Mouse (Mus musculus): ENCODE results near the gene Def6.
"Not testable (repeated sequence)": the region's sequence is repeated elsewhere in the genome, so short reads cannot be mapped to it uniquely, and the experiment has no call there.

The Def6 gene

DNA sequence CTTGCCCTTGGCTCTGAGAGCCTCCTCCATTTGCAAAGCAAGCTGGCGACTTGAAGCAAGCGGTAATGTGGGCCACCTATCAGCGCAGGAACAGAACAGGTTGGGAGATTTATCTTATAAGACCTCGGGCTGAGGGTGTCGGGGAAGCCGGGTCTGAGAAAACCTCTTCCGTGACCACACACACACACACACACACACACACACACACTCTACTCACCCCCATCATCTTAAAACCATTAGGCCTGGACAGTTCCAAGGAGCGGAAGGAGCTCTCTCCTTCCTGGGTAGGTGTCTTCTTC is 685 bp downstream of the Def6 start:
- DNase-seq (ENCODE audit: low read depth, low spot score) = no peak

DNA sequence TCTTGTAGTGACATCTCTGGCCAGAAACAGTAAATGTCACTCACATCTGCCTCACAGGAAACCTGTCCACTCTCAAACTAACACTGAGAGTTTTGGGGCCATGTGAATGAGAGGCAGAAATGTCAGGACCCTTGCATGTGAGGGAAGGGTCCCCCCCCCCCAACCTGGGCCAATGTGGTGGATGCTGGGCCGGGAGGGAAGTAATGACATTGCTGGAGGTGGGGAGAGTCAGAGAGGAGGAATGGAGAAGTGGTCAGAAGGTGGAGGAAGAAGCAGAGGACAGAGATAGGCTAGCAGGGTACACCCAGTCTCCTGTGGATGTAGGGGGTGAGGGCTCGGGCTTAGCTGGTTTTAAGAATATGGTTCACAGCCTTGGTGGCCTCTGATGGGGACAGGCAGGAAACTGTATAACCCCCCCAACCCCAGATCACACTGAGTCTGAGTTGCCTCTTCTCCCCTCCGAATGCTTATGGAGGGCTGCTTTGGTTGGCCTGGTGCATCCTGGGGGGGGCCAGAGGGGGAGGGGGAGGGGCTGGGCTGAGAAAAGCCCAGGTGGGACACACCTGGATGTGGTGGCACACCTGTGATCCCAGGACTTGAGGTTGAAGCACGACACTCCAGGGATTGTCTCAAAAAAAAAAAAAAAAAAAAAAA is 2.0 kb downstream of the Def6 start:
- DNase-seq (ENCODE audit: low read depth, low spot score) = no peak

DNA sequence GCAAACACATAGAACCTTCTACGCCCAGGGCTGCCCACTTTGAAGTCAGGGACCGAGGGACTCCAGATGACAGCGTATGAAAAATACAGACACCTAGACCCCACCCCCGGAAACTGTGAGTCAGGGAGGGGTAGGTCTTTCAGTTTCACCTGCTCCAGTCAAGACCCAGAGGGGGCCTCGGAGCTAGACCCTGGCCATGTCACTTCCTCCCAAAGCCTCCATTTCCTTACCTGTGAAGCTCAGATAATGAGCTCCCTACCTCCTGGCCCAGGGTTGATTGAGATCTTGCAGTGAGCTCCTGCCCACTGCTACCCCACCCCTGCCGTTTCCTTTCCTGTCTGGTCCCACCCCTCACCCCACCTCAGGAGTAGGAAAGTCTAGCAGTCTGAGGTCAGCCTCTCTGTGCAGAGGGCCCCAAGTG is 4.4 kb downstream of the Def6 start:
- DNase-seq (ENCODE audit: low read depth, low spot score) = no peak

DNA sequence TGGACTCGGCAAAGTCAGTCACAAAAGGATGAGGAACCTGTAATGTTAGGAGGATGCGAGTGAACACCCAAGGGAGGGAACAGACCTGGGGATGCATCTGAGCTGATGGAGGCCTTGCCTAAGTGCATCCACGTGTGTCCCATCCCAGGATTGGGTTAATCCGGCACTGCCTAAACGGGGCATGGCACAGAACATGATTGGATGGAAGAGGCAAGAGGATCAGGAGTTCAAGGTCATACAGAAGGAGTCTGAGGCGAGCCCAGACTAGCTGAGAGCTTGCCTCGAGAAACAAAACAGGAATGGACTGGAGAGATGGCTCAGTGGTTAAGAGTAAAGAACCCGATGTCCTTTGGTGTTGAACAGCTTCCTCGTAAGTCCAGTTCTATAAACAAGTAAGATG is 4.8 kb downstream of the Def6 start:
- no peak for DNase-seq (ENCODE audit: low read depth, low spot score)

DNA sequence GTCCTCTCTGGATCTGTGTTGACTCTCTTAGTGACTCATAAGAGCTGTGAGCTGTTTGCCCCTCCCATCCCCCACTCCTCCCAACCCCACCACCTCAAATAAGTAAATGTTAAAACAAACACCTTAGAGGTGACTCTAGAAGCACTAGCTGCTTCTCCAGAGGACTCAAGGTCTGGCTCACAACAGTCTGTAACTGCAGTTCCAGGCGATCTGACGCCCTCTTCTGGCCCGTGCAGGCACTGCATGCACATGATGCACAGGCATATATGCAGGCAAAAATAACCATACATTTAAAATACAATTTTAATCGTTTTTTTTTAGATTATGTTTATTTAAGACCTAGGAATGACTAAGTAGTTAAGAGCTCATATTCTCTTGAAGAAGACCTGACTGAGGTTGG is 5.7 kb downstream of the Def6 start:
- no peak for DNase-seq (ENCODE audit: low read depth, low spot score)

DNA sequence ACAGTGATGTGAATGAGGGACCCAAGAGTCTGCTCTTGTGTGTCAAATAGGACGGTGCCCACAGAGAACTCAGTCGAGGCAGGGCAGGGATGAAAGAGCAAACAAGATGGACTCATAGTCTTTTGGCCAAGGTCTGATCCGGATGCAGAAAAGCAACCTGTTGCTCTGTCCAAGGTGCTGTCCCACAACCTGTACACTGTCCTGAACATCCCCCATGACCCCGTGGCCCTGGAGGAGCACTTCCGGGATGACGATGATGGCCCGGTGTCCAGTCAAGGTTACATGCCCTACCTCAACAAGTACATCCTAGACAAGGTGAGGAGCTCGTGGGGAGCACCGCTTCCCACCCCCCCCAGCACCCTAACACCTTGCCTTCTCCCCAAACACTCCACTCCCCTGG is 9.2 kb downstream of the Def6 start:
- DNase-seq (ENCODE audit: low read depth, low spot score) = no peak

DNA sequence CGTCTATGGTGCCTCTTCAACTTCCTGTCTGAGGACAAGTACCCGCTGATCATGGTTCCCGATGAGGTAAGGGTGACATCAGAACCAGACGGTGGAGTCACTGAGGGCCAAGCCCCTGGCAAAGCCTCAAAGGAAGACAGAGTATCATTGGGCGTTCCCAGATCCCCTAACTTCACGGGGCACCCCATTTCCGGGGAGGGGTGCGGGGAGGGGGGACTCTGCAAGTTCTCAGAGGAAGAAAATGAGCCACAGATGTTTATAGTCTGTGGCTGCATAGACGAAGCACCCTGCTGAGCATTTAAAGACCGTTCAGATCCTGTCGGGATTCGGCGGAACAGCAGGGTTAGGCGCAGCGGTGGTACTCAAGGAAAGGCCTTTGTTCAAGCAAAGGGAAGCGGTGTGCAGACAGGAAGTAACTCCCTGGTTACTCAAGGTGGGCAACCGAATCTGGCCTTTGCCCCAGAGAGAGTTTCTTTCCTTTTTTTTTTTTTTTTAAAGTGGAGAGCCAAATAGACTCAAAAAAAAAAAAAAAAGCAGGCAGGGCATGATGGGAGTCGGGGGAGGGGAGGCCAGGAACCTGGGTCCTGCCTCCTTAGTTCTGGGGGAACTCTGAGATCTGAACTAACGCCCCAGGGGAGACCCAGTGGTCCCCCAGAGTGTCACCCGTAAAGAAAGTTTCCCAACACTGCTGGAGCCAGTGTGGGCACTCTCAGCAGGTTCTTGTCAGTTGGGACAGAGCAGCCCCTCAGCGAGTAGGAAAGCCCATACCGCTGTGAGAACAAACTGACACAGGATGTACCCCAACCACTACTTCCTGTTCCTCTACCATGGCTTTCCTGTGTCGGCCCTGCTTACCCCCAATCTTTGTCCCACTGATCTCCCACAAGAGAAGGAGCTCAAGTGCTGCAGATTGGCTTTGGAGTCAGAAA is 10.4 kb downstream of the Def6 start:
- DNase-seq (ENCODE audit: low read depth, low spot score) = no peak

DNA sequence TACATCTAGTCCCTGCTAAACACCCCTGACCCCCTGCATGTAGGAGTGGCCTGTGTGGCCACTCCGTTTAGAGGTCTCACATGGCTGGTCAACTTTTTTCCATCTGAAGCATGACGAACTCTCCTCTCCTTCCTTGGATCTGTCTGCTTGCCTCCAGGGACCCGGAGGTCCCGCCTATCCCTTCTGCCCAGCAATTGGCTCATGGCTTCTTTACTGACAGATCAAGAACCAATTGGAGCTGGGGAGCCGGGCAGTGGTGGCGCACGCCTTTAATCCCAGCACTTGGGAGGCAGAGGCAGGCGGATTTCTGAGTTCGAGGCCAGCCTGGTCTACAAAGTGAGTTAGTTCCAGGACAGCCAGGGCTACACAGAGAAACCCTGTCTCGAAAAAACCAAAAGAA is 14.9 kb downstream of the Def6 start:
- not testable (repeated sequence) for DNase-seq (ENCODE audit: low read depth, low spot score)

DNA sequence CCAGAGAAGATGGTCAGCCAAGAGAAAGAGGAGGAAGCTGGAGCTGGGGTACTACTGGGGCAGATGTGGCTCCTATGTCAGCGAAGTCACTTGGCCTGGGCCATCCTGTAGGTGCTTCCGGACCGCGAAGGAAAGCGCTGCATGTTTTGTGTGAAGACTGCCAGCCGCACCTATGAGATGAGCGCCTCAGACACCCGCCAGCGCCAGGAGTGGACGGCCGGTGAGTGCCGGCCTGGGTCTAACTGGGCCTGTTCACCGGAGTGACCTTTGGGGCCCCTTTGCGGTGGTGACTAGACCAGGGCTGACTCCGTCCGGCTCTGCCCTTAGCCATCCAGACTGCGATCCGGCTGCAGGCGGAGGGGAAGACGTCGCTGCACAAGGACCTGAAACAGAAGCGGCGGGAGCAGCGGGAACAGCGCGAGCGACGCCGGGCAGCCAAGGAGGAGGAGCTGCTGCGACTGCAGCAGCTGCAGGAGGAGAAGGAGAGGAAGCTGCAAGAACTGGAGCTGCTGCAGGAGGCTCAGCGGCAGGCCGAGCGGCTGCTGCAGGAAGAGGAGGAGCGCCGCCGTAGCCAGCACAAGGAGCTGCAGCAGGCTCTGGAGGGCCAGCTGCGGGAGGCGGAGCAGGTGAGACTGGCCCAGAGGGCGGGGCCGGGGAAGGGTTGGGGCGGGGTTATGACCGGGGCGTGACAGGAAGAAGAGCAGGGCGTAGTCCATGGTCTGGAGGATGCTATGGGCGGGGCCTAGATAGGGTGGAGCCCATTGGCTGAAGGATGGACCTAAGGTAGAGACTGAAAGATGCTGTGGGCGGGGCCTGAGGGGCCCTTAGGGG is 16.2 kb downstream of the Def6 start:
- DNase-seq (ENCODE audit: low read depth, low spot score) = peak; percentile 86

DNA sequence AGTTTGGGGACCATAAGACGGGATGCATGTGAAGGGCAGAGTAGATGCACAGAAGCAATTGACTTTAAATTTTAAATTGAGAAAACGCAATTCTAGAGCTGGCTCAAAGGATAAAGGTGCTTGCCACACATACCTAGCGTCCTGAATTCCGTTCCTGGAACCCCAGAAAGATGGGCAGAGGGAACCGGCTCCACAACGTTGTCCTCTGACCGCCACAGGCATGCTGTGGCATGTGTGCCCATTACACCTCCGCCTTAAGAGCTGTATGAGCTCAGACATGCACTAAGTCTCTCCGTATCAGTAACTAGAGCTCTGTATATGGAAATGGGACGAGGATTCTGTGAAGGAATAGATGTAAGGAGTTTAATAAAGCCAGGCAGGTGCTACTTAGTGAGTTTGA is 17.0 kb downstream of the Def6 start:
- no peak for DNase-seq (ENCODE audit: low read depth, low spot score)

DNA sequence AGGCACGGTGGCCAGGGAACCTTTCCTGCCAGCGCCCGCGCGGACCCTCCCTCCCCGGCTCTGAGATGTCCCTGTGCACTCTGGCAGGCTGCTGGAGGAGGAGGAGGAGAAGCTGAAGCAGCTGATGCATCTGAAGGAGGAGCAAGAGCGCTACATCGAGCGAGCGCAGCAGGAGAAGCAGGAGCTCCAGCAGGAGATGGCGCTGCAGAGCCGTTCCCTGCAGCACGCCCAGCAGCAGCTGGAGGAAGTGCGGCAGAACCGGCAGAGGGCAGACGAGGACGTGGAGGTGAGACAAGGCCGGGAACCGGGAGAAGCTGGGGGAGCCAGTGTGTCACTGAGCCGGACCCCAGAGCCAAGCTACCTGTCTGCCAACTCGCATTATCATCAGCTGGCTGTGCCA is 18.4 kb downstream of the Def6 start:
- DNase-seq (ENCODE audit: low read depth, low spot score) = peak; percentile 90

DNA sequence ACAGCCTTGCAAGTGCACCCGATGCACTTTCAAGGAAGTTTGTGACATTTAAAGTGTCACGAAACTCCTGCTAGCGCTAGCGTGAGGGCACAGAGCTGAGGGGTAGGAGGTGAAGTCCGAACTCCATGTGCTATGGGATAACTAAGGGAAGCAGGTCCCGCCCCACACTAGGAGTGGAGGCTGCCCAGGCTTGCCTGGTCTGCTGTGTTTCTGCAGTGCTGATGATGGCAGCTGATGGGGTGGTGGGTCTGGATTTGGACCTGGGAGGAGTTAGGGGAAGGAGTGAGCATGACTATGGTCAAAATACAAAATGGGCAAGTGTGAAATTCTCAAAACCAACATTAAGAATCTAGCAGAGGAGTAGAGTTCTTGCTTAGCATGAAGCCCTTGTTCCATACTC is 22.9 kb downstream of the Def6 start:
- no peak for DNase-seq (ENCODE audit: low read depth, low spot score)

DNA sequence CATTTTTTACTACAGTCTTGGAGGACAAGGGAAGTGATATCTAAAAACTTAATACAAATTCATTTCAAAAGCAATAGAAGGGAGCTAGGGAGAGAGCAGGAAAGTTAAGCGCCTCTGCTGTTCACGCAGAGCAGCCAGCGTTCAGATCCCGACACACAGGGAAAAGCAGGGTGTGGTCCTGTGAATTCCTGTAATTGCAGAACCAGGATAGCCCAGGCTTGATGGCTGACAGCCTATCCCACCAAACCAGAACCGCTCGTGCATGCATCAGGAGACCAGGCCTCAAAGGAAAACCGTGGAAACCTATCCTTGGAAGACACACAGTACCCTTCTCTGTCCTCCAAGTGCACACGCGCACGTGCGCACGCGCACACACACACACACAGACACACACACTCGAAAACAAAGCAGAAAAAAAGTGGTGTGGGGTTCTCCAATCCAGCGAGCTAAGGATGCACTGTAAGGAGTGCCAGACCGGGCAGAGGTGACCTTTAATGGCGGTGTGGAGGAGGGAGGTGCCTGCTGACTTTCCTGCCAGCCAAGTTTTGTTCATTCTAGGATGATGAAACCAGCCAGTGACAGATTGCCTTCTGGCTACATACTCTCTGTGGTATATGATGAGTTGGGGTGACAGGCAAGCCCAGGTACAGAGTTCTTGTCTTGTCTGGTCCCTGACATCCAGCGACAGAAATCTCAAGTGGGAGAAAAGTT is 23.6 kb downstream of the Def6 start:
- DNase-seq (ENCODE audit: low read depth, low spot score) = no peak

DNA sequence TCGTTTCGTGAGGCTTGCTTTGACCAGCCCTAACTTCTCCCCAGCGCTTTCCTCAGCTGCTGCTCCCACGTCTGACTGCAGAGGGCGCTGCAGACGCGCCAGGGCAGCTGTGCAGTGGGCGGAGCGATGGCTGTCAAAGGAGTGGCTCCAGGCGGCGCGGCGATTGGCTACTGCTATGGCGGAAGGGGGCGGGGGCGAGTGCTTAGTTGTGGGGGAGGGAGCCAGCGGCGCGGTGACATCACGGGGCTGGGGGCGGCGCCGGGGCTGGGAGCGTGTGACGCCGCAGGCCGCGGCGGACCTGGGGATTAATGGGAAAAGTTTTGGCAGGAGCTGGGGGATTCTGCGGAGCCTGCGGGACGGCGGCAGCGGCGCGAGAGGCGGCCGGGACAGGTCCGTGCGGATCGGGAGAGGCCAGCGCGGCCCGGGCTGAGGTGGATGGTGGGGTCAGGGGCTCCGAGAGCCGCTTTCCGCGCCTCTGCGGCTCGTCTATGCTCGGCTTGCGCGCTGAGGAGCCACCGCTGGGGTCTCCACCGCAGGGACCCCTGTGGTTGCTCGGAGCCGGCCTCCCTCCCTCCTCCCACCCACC is 25.0 kb downstream of the Def6 start, which contains the start of gene Ppard:
Ppard (plus strand) TSS at position 226 of the 586 bp plus-strand sequence.
- DNase-seq (ENCODE audit: low read depth, low spot score) = peak; percentile 90

DNA sequence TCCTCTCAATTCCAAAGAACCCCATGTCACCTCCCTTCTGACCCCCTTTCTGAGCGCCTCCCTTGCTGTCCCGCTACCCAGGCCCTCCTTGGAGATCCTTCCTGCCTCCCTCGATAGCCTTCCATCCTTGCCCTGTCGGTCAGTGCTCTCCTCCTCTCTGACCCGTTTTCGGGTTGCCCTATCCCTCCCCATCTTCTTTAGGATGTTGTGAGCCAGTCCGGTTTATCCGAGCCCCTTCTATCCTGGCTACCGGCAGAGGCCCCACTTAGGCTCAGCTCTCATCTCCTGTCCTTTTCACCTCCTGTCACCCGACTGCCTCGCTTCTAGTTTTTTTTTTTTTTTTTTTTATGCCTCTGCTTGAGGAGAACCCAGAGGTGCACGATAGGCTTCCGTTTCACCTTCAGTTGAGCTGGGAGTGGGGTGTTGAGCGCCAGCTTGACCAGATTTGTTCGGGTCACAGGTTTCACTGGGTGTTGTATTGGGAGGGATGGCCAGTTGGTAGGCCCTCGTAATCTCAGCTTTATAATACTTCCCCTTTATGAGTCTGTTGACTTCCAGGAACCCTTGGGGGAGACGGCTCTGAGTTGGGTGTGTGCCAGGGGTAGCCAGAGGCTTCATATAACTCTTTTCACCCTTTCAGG is 25.6 kb downstream of the Def6 start:
- no peak for DNase-seq (ENCODE audit: low read depth, low spot score)

DNA sequence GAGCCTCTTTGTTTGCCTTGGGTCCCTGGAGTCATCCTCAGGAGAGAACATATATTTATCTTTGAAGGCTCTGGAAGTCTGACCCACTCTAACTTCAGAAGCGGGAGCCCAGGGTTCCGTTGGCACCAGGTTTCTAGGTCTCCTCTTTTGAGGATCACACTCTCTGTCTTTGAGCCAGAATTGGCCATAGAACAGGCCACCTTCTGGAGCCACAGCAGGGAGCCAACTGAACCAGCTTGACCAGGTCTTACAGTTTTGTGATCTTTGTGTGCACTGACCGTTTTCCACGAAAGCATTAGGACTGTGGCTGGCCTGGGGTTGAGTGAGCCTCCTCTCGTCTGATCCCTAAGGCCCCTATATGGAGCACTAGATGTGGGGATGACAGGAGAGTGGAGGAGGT is 27.1 kb downstream of the Def6 start:
- no peak for DNase-seq (ENCODE audit: low read depth, low spot score)

DNA sequence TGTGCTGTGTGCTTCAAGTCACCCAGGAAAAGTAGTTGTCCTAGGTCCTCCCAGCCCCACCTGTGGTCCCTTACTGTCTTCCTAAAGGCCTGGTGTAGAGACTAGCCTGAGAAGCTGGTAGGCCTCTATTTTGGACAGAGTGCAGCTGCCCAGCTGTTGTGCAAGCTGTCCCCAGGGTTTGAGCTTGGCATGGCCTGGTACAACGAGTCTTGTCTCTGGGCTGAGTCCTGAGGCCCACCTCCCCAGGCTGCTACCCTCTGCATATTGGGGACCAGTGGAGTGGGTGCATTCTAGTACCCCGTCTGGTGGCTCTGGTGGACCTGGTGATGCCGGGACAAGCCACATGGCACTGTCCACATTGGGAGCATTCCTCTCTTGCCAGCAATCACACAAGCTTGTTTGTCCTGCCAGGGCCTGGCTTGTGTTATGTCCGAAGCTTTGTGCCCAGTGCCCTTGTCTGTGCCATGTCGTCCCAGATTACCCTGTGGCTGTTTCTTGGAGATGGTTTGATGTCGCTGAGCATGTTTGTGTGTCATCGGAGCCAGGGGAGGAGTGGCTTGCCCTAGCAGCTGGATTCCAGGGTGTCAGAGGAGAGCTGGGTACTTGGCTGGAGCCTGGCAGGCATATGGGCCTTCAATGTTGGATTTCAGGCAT is 28.5 kb downstream of the Def6 start:
- no peak for DNase-seq (ENCODE audit: low read depth, low spot score)

DNA sequence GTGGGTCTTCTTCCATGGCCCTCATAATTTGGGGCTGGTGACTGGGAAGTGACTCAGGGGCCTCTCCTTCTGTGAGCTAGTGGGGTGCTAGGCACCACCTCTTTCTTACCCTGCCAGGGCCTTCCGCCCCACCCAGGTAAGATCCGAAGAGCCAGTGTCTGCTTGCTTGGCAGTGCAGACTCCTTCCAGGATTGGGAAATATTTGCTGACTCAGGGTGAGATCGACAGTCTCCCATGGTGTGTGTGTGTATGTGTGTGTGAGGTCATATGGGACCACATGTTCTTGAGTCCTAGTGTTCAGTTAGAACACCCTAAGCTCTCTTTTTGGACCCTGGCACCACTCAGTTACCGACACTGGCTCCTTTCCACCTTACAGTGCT is 29.0 kb downstream of the Def6 start:
- no peak for DNase-seq (ENCODE audit: low read depth, low spot score)

DNA sequence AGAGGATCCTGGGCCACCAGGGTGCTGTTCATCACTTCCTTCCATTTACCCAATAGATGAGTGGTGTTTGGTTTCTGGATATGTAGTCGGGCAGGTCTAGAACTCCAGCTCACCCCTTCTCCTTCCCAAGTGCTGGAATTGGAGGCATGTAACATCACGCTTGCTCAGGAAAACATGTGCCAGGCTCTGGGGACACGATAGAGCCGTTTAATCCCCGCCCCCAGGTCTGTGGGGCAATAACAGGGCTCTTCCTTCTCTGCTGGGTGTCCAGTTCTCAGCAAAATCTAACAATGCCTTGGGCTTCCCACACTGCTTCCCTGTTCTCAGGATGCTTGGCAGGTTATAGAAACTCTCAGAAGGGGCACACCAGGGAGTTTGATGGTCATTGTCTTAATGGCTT is 29.8 kb downstream of the Def6 start:
- no peak for DNase-seq (ENCODE audit: low read depth, low spot score)

DNA sequence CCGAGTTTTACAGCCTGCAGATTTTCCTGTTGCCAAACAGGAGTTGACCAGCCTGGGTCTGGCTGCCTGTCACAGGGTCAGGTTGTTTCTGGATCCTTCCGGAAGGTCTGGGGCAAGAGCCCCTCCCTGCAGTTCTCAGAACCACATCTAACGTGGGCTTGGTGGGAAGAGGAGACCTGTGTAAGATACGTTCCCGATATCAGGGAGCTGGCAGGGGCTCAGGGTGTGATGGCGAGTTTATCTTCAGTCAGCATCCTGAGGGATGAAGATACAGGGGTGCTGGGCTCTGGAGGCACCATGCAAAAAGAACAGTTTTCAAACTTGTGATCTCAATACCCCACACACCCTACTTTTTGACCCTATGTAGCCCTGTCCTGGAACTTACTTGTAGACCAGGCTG is 30.3 kb downstream of the Def6 start:
- DNase-seq (ENCODE audit: low read depth, low spot score) = no peak

Measured in telencephalon, adult 2 months (tissue).